ENCODE assay signal across 9 mouse cellular contexts in genomic region chr8:11788252-11788651, GRCm38 (mm10). TPM values are rescaled to one million over a fixed set of nuclear protein-coding genes. Genes with fewer than 3 reads are reported as not detected.
A peak's percentile ranks its signal among the peaks of the same experiment; 100 is the strongest.
DNase-seq lines count a peak whose midpoint lies in the region; ATAC-seq lines count a peak whose summit lies in the region.
"Had no signal": no experiment of that assay in that cellular context is flagged by ENCODE, and none has a peak within 500 bp of the region (broad histone marks: within the 10 kb centered on the region; RNA-seq: fewer than 3 reads in every experiment).

No protein-coding gene starts in this region.

- no peak overlapping the region for H3K9ac ChIP-seq in forebrain, embryonic 15.5 days (replicated peaks)

- H3K27me3 ChIP-seq in forebrain, embryonic 15.5 days: no peaks in the 10 kb centered on the region

- no peaks in the 10 kb centered on the region; the same call in 1 of the 2 replicates for H3K4me1 ChIP-seq in forebrain, embryonic 15.5 days

- peaks cover 40% of the 10 kb centered on the region for H3K36me3 ChIP-seq in forebrain, embryonic 15.5 days

- peak; percentile 74 for DNase-seq in layer of hippocampus, adult 11-12 months (ENCODE audit: low spot score)
- no peak for DNase-seq in layer of hippocampus, adult 9-11 months
- DNase-seq in A20 (ENCODE audit: low read depth, low spot score) (peak; percentile 43), R1 (ENCODE audit: low read depth, low spot score) (peak; percentile 46)
- DNase-seq in kidney, postnatal 36 days: peak; percentile 65 to 85

- 0 out of 2 replicates have a peak, but pooled peaks have one; percentile 39 for ATAC-seq in common myeloid progenitor, adult 5-6 weeks (replicated peaks; ENCODE audit: low read depth, poor library complexity, severe bottlenecking)
- no peak for ATAC-seq in frontal cortex, adult (ENCODE audit: low TSS enrichment)
- ATAC-seq in forebrain, embryonic 15.5 days (replicated peaks): no peak

- H3K9me3 ChIP-seq in forebrain, embryonic 15.5 days: no peaks in the 10 kb centered on the region

- no peak overlapping the region for H3K4me3 ChIP-seq in forebrain, embryonic 15.5 days

- no peak overlapping the region for H3K27ac ChIP-seq in forebrain, embryonic 15.5 days (replicated peaks)

- no peak overlapping the region for H3K4me2 ChIP-seq in forebrain, embryonic 15.5 days (replicated peaks)

- WGBS in forebrain, embryonic 15.5 days: 59% methylated on average over 8 of the region's 8 CpGs

RNA-seq across cellular contexts. Expression of gene Tex29, which starts 52.0 kb away (rescaled TPM):
- not detected in 2 replicates for total RNA-seq in common myeloid progenitor, adult 5-6 weeks (2017)
- polyA plus RNA-seq in forebrain, embryonic 15.5 days (2015; fragmentation: Nextera tagmentation; extraction: Ambion mirVana): 0.59 and 1.4 TPM in 2 replicates
- polyA plus RNA-seq: large intestine, adult 2 months had no signal
